Mouse (Mus musculus): ENCODE data around the gene Ptchd4. TPM values are rescaled to one million over a fixed set of nuclear protein-coding genes. Genes with fewer than 3 reads are reported as not detected.

The Ptchd4 gene
- polyA plus RNA-seq, 1 experiment from 2014 or later, result 0.16 TPM

GRCm38 (mm10) chr17:42335787-42336186 is 20.0 kb downstream of the Ptchd4 start:
- Histone ChIP-seq H3K27me3 (replicated peaks; ENCODE audit: control insufficient read depth, insufficient read depth, low read length) (no peaks in the 10 kb centered on the region), H3K27ac (ENCODE audit: low read depth, low read length) (no peak overlapping the region), H3K4me1 (replicated peaks; ENCODE audit: control insufficient read depth, insufficient read depth, low read length) (no peaks in the 10 kb centered on the region), H3K4me3 (ENCODE audit: low read depth, low read length) (no peak overlapping the region), H3K4me2 (replicated peaks; ENCODE audit: low read depth) (no peak overlapping the region), H3K9ac (ENCODE audit: low read depth, low read length) (no peak overlapping the region), H3K9me3 (ENCODE audit: control insufficient read depth) (no peaks in the 10 kb centered on the region), H3K36me3 (ENCODE audit: control insufficient read depth, insufficient read depth) (no peaks in the 10 kb centered on the region)
- no peak for TF ChIP-seq CTCF (IDR thresholded peaks at IDR 0.05; ENCODE audit: low read depth)
- ATAC-seq, result no peak

GRCm38 (mm10) chr17:42336571-42336970 is 20.8 kb downstream of the Ptchd4 start:
- no peaks in the 10 kb centered on the region for H3K4me1 ChIP-seq (replicated peaks; ENCODE audit: control insufficient read depth, insufficient read depth, low read length)
- no peaks in the 10 kb centered on the region for H3K9me3 ChIP-seq (ENCODE audit: control insufficient read depth)
- H3K4me3 ChIP-seq (ENCODE audit: low read depth, low read length), result no peak overlapping the region
- H3K4me2 ChIP-seq (replicated peaks; ENCODE audit: low read depth), result no peak overlapping the region
- 78% methylated on average over 6 of the region's 6 CpGs for WGBS
- H3K9ac ChIP-seq (ENCODE audit: low read depth, low read length), result no peak overlapping the region
- H3K36me3 ChIP-seq (ENCODE audit: control insufficient read depth, insufficient read depth), result no peaks in the 10 kb centered on the region
- H3K27ac ChIP-seq (ENCODE audit: low read depth, low read length), result no peak overlapping the region
- TF ChIP-seq CTCF (IDR thresholded peaks at IDR 0.05; ENCODE audit: low read depth), result no peak
- no peak for ATAC-seq
- H3K27me3 ChIP-seq (replicated peaks; ENCODE audit: control insufficient read depth, insufficient read depth, low read length), result no peaks in the 10 kb centered on the region

- H3K36me3 ChIP-seq (ENCODE audit: control insufficient read depth, insufficient read depth), result no peaks in the 10 kb centered on the region
- H3K4me2 ChIP-seq (replicated peaks; ENCODE audit: low read depth), result no peak overlapping the region
- no peaks in the 10 kb centered on the region for H3K9me3 ChIP-seq (ENCODE audit: control insufficient read depth)
- no peak for ATAC-seq
- no peaks in the 10 kb centered on the region for H3K4me1 ChIP-seq (replicated peaks; ENCODE audit: control insufficient read depth, insufficient read depth, low read length)
- H3K27ac ChIP-seq (ENCODE audit: low read depth, low read length), result no peak overlapping the region
- no peak overlapping the region for H3K9ac ChIP-seq (ENCODE audit: low read depth, low read length)
- no peaks in the 10 kb centered on the region for H3K27me3 ChIP-seq (replicated peaks; ENCODE audit: control insufficient read depth, insufficient read depth, low read length)
- no peak for TF ChIP-seq CTCF (IDR thresholded peaks at IDR 0.05; ENCODE audit: low read depth)
- no peak overlapping the region for H3K4me3 ChIP-seq (ENCODE audit: low read depth, low read length)
These were observed 30.3 kb downstream of the Ptchd4 start for GRCm38 (mm10) chr17:42346027-42346426.

- Histone ChIP-seq H3K4me2 (replicated peaks; ENCODE audit: low read depth) (no peak overlapping the region), H3K4me1 (replicated peaks; ENCODE audit: control insufficient read depth, insufficient read depth, low read length) (no peaks in the 10 kb centered on the region), H3K4me3 (ENCODE audit: low read depth, low read length) (no peak overlapping the region), H3K27me3 (replicated peaks; ENCODE audit: control insufficient read depth, insufficient read depth, low read length) (no peaks in the 10 kb centered on the region), H3K9ac (ENCODE audit: low read depth, low read length) (no peak overlapping the region), H3K36me3 (ENCODE audit: control insufficient read depth, insufficient read depth) (no peaks in the 10 kb centered on the region), H3K9me3 (ENCODE audit: control insufficient read depth) (no peaks in the 10 kb centered on the region), H3K27ac (ENCODE audit: low read depth, low read length) (no peak overlapping the region)
- TF ChIP-seq CTCF (IDR thresholded peaks at IDR 0.05; ENCODE audit: low read depth), result no peak
- WGBS, result 33% methylated on average over 1 of the region's 1 CpGs
- ATAC-seq, result no peak
These were observed 42.7 kb downstream of the Ptchd4 start for GRCm38 (mm10) chr17:42358481-42358880.

GRCm38 (mm10) chr17:42363085-42363710 is 47.5 kb downstream of the Ptchd4 start:
- no peaks in the 10 kb centered on the region for H3K4me1 ChIP-seq (replicated peaks; ENCODE audit: control insufficient read depth, insufficient read depth, low read length)
- no peak overlapping the region for H3K9ac ChIP-seq (ENCODE audit: low read depth, low read length)
- H3K27ac ChIP-seq (ENCODE audit: low read depth, low read length), result no peak overlapping the region
- no peak overlapping the region for H3K4me2 ChIP-seq (replicated peaks; ENCODE audit: low read depth)
- WGBS, result 72% methylated on average over 6 of the region's 6 CpGs
- no peaks in the 10 kb centered on the region for H3K27me3 ChIP-seq (replicated peaks; ENCODE audit: control insufficient read depth, insufficient read depth, low read length)
- no peak for ATAC-seq
- H3K36me3 ChIP-seq (ENCODE audit: control insufficient read depth, insufficient read depth), result no peaks in the 10 kb centered on the region
- no peak for TF ChIP-seq CTCF (IDR thresholded peaks at IDR 0.05; ENCODE audit: low read depth)
- H3K4me3 ChIP-seq (ENCODE audit: low read depth, low read length), result no peak overlapping the region
- H3K9me3 ChIP-seq (ENCODE audit: control insufficient read depth), result no peaks in the 10 kb centered on the region

- no peak for TF ChIP-seq CTCF (IDR thresholded peaks at IDR 0.05; ENCODE audit: low read depth)
- 26% methylated on average over 1 of the region's 1 CpGs for WGBS
These were observed 49.0 kb downstream of the Ptchd4 start for GRCm38 (mm10) chr17:42364716-42365115.

GRCm38 (mm10) chr17:42374881-42375280 is 59.1 kb downstream of the Ptchd4 start:
- 89% methylated on average over 4 of the region's 4 CpGs for WGBS
- Histone ChIP-seq H3K27me3 (replicated peaks; ENCODE audit: control insufficient read depth, insufficient read depth, low read length) (no peaks in the 10 kb centered on the region), H3K9ac (ENCODE audit: low read depth, low read length) (no peak overlapping the region), H3K4me3 (ENCODE audit: low read depth, low read length) (no peak overlapping the region), H3K9me3 (ENCODE audit: control insufficient read depth) (no peaks in the 10 kb centered on the region), H3K27ac (ENCODE audit: low read depth, low read length) (no peak overlapping the region), H3K36me3 (ENCODE audit: control insufficient read depth, insufficient read depth) (no peaks in the 10 kb centered on the region), H3K4me2 (replicated peaks; ENCODE audit: low read depth) (no peak overlapping the region), H3K4me1 (replicated peaks; ENCODE audit: control insufficient read depth, insufficient read depth, low read length) (no peaks in the 10 kb centered on the region)
- TF ChIP-seq CTCF (IDR thresholded peaks at IDR 0.05; ENCODE audit: low read depth), result no peak
- no peak for ATAC-seq

More at GRCm38 (mm10) chr17:42364716-42365115, 49.0 kb downstream of the Ptchd4 start:
- Histone ChIP-seq H3K9me3 (ENCODE audit: control insufficient read depth) (no peaks in the 10 kb centered on the region), H3K4me2 (replicated peaks; ENCODE audit: low read depth) (no peak overlapping the region), H3K4me3 (ENCODE audit: low read depth, low read length) (no peak overlapping the region), H3K9ac (ENCODE audit: low read depth, low read length) (no peak overlapping the region), H3K4me1 (replicated peaks; ENCODE audit: control insufficient read depth, insufficient read depth, low read length) (no peaks in the 10 kb centered on the region), H3K27ac (ENCODE audit: low read depth, low read length) (no peak overlapping the region), H3K36me3 (ENCODE audit: control insufficient read depth, insufficient read depth) (no peaks in the 10 kb centered on the region), H3K27me3 (replicated peaks; ENCODE audit: control insufficient read depth, insufficient read depth, low read length) (no peaks in the 10 kb centered on the region)
- no peak for ATAC-seq
